Mouse (Mus musculus): ENCODE measurements around the gene Dusp14.

DNA sequence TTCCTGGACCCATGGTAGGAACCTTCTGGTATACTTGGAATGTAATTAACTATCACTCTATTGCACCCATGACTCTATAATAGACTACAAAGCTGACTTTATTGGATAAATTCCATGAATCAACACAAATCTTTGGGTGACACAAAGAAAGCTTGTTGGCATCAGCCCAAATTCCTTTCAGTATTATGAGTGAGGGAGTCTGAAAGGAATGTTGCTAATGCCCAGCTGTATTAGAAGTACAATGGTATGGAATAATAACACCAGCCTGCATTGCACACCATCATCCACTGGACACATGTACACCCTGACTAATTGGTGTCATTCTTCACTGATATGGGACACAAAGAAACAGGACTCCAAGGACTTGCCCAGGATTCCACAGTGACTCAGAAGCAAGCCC, 32.1 kb upstream of the Dusp14 start:
- TF ChIP-seq GATA1 (IDR thresholded peaks at IDR 0.05; ENCODE audit: borderline replicate concordance, low read length) (no peak), FLI1 (IDR thresholded peaks at IDR 0.05; ENCODE audit: low read length) (no peak)

Measured in megakaryocyte, embryonic 14.5 days (primary cell).